In genomic region chr5:116031190-116031577, GRCm38 (mm10) we compare ENCODE assay signal across 8 mouse cellular contexts. TPM values are rescaled to one million over a fixed set of nuclear protein-coding genes. Genes with fewer than 3 reads are reported as not detected.
DNase-seq lines count a peak whose midpoint lies in the region; ATAC-seq and TF ChIP-seq lines count a peak whose summit lies in the region.

No protein-coding gene starts in this region.

- ATAC-seq in frontal cortex, adult (ENCODE audit: low TSS enrichment), result peak; percentile 72; the same call in 1 of the 2 replicates
- no peak for ATAC-seq in limb, embryonic 12.5 days (ENCODE audit: insufficient number of reproducible peaks, insufficient read depth, low FRiP score, low TSS enrichment, low read depth)
- 0 out of 2 replicates have a peak, but pooled peaks have one; percentile 27 for ATAC-seq in midbrain, embryonic 15.5 days (replicated peaks)

- H3K4me3 ChIP-seq in cerebellum, adult 2 months (replicated peaks; ENCODE audit: insufficient read depth, low read depth, low read length), result no peak overlapping the region
- H3K4me3 ChIP-seq in limb, embryonic 12.5 days (replicated peaks), result no peak overlapping the region
- H3K4me3 ChIP-seq in midbrain, embryonic 15.5 days, result peak overlapping the region; percentile 8

- WGBS in cerebellum, adult 2 months, result 4% methylated on average over 14 of the region's 14 CpGs
- WGBS in limb, embryonic 12.5 days, result 3% methylated on average over 14 of the region's 14 CpGs
- 4% methylated on average over 14 of the region's 14 CpGs for WGBS in midbrain, embryonic 15.5 days

- no peaks in the 10 kb centered on the region for H3K36me3 ChIP-seq in limb, embryonic 12.5 days
- H3K36me3 ChIP-seq in midbrain, embryonic 15.5 days (replicated peaks), result no peaks in the 10 kb centered on the region

- H3K4me1 ChIP-seq in cerebellum, adult 2 months (ENCODE audit: control insufficient read depth, insufficient read depth, low read length), result no peaks in the 10 kb centered on the region
- 0 out of 2 replicates have a peak, but pooled peaks cover 3% of the 10 kb centered on the region for H3K4me1 ChIP-seq in limb, embryonic 12.5 days (replicated peaks)
- H3K4me1 ChIP-seq in midbrain, embryonic 15.5 days, result peaks cover 7% of the 10 kb centered on the region; the same call in 1 of the 2 replicates

- H3K4me2 ChIP-seq in limb, embryonic 12.5 days, result peak overlapping the region; percentile 33
- peak overlapping the region; percentile 46 for H3K4me2 ChIP-seq in midbrain, embryonic 15.5 days

- H3K9me3 ChIP-seq in limb, embryonic 12.5 days, result no peaks in the 10 kb centered on the region
- no peaks in the 10 kb centered on the region for H3K9me3 ChIP-seq in midbrain, embryonic 15.5 days

- peak; percentile 41 to 53 for DNase-seq in cerebellum, adult 2 months
- DNase-seq in cerebellum, adult 11 months, result no peak
- DNase-seq in c-Kit-positive CD71-positive TER-119-positive erythroid progenitor cells, embryonic 14.5 days (ENCODE audit: low spot score), result peak; percentile 88
- DNase-seq in hindlimb bud, embryonic 11.5 days (ENCODE audit: extremely low spot score, low read depth, low spot score), result peak; percentile 49
- DNase-seq in spleen, postnatal 36 days (ENCODE audit: low spot score in 2 of 2), result peak; percentile 42 to 62

- no peak overlapping the region for H3K9ac ChIP-seq in limb, embryonic 12.5 days (replicated peaks)
- H3K9ac ChIP-seq in midbrain, embryonic 15.5 days, result peak overlapping the region; percentile 15; the same call in 1 of the 2 replicates

- peak; percentile 64 for TF ChIP-seq CTCF in cerebellum, adult 2 months (IDR thresholded peaks at IDR 0.05; ENCODE audit: borderline replicate concordance, insufficient read depth, low read depth, low read length)

- H3K27ac ChIP-seq in cerebellum, adult 2 months (ENCODE audit: insufficient read depth, low read length), result no peak overlapping the region
- H3K27ac ChIP-seq in limb, embryonic 12.5 days, result no peak overlapping the region
- no peak overlapping the region for H3K27ac ChIP-seq in midbrain, embryonic 15.5 days

- H3K27me3 ChIP-seq in cerebellum, adult 2 months (ENCODE audit: control insufficient read depth, insufficient read depth, low read length), result no peaks in the 10 kb centered on the region; the same call in 1 of the 2 replicates
- H3K27me3 ChIP-seq in limb, embryonic 12.5 days, result peaks cover 5% of the 10 kb centered on the region; the same call in 1 of the 2 replicates
- H3K27me3 ChIP-seq in midbrain, embryonic 15.5 days (replicated peaks), result 0 out of 2 replicates have a peak, but pooled peaks cover 7% of the 10 kb centered on the region

- no peak for TF ChIP-seq POLR2A in cerebellum, adult 2 months (IDR thresholded peaks at IDR 0.05; ENCODE audit: borderline replicate concordance, insufficient read depth, low read length)

RNA-seq across cellular contexts. Expression of gene Prkab1, which starts 6.9 kb away (rescaled TPM):
- polyA plus RNA-seq in cerebellum, adult 2 months (2012; rRNA removed), result 39.6 and 43.8 TPM in 2 replicates
- 72.4 and 77.0 TPM in 2 replicates for polyA plus RNA-seq in limb, embryonic 12.5 days (2016; fragmentation: Nextera tagmentation; extraction: Ambion mirVana)
- 59.0 and 59.8 TPM in 2 replicates for polyA plus RNA-seq in midbrain, embryonic 15.5 days (2015; fragmentation: Nextera tagmentation; extraction: Ambion mirVana)

RNA-seq across cellular contexts. Expression of gene Tmem233, which starts 51.9 kb away (rescaled TPM):
- polyA plus RNA-seq in cerebellum, adult 2 months (2012; rRNA removed), result not detected in 2 replicates
- not detected in 2 replicates for polyA plus RNA-seq in limb, embryonic 12.5 days (2016; fragmentation: Nextera tagmentation; extraction: Ambion mirVana)
- polyA plus RNA-seq in midbrain, embryonic 15.5 days (2015; fragmentation: Nextera tagmentation; extraction: Ambion mirVana), result not detected in 2 replicates
